Mouse (Mus musculus): ENCODE data around the gene Prr5.
"Not testable (repeated sequence)": the region's sequence is repeated elsewhere in the genome, so short reads cannot be mapped to it uniquely, and the experiment has no call there.

DNA sequence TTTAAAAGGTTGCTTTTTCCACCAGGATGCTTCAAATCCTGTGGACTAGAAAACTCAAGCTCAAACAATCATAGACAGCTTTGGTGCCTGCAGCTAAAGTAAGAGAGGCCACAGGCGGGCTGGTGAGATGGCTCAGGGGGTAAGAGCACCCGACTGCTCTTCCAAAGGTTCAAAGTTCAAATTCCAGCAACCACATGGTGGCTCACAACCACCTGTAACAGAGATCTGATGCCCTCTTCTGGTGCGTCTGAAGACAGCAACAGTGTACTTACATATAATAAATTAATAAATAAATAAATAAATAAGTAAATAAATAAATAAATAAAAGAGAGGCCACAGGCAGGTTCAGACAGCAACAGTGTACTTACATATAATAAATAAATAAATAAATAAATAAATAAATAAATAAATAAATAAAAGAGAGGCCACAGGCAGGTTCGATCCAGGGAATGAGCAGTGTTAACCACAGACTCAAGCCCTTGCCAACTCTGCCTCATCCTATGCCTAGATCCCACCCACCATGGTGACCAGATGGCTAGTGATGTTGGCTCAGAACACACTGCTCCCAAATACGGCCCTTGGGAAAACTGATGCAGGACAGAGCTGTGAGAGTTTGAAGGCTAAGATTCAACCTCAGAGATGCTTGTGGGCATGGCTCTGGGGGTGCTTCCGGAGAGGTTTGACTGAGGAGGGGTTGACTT lies 48.3 kb downstream of the Prr5 start:
- TF ChIP-seq CTCF (IDR thresholded peaks at IDR 0.05; ENCODE audit: low read depth): peak; percentile 49
- not testable (repeated sequence) for TF ChIP-seq EP300 (optimal IDR thresholded peaks at IDR 0.05)
